Comparison of ENCODE assay signal across 23 mouse cellular contexts in genomic region chr3:131594361-131594760, GRCm38 (mm10). TPM values are rescaled to one million over a fixed set of nuclear protein-coding genes. Genes with fewer than 3 reads are reported as not detected.
DNase-seq lines count a peak whose midpoint lies in the region; ATAC-seq lines count a peak whose summit lies in the region.
"Had no signal": no experiment of that assay in that cellular context is flagged by ENCODE, and none has a peak within 500 bp of the region (broad histone marks: within the 10 kb centered on the region; RNA-seq: fewer than 3 reads in every experiment).

No protein-coding gene starts in this region.

- 72% methylated on average over 11 of the region's 11 CpGs for WGBS in limb, embryonic 13.5 days
- 95% methylated on average over 11 of the region's 11 CpGs for WGBS in limb, embryonic 10.5 days

- peaks cover 44% of the 10 kb centered on the region for H3K36me3 ChIP-seq in limb, embryonic 13.5 days
- H3K36me3 ChIP-seq in limb, embryonic 10.5 days, result peaks cover 51% of the 10 kb centered on the region

- no peak for DNase-seq in limb, embryonic 10.5 days (ENCODE audit: low spot score)
- DNase-seq in testis, postnatal 10 days (ENCODE audit: low spot score), result peak; percentile 32
- no peak for DNase-seq in testis, postnatal 14 days (ENCODE audit: low spot score)
- DNase-seq in layer of hippocampus, adult 9-11 months, result peak; percentile 76
- DNase-seq in adrenal gland, adult 8-10 months, result no peak
- no peak for DNase-seq in retina, embryonic 14.5 days (ENCODE audit: low spot score)
- DNase-seq: adrenal gland, postnatal 10 days; embryo, embryonic 11 days; gastrocnemius, postnatal 36 days; heart, adult 2 months; heart, postnatal 14 days; kidney, adult 18-20 months; kidney, postnatal 4 days; lung, adult 2 months had no signal

- H3K4me1 ChIP-seq in limb, embryonic 13.5 days, result peaks cover 18% of the 10 kb centered on the region
- H3K4me1 ChIP-seq in limb, embryonic 10.5 days, result peaks cover 4% of the 10 kb centered on the region; the same call in 1 of the 2 replicates
- H3K4me1 ChIP-seq: heart, embryonic 13.5 days; hindbrain, embryonic 12.5 days; midbrain, embryonic 13.5 days had no signal

- H3K9me3 ChIP-seq in limb, embryonic 13.5 days, result no peaks in the 10 kb centered on the region
- no peaks in the 10 kb centered on the region for H3K9me3 ChIP-seq in limb, embryonic 10.5 days (replicated peaks)
- H3K9me3 ChIP-seq: heart, embryonic 13.5 days; hindbrain, embryonic 12.5 days; midbrain, embryonic 13.5 days had no signal

- H3K4me3 ChIP-seq in limb, embryonic 13.5 days, result no peak overlapping the region
- H3K4me3 ChIP-seq in limb, embryonic 10.5 days, result no peak overlapping the region
- H3K4me3 ChIP-seq: heart, adult 2 months; heart, embryonic 13.5 days; hindbrain, embryonic 12.5 days; midbrain, embryonic 13.5 days had no signal

- no peaks in the 10 kb centered on the region for H3K27me3 ChIP-seq in limb, embryonic 13.5 days
- no peaks in the 10 kb centered on the region for H3K27me3 ChIP-seq in limb, embryonic 10.5 days (ENCODE audit: low read depth, poor library complexity, severe bottlenecking)
- H3K27me3 ChIP-seq: CH12.LX; heart, embryonic 13.5 days; hindbrain, embryonic 12.5 days; midbrain, embryonic 13.5 days; Patski had no signal

- no peak overlapping the region for H3K4me2 ChIP-seq in limb, embryonic 13.5 days (replicated peaks)
- H3K4me2 ChIP-seq: heart, embryonic 13.5 days; hindbrain, embryonic 12.5 days; liver, embryonic 11.5 days; midbrain, embryonic 13.5 days had no signal

- H3K27ac ChIP-seq in limb, embryonic 13.5 days, result 0 out of 2 replicates have a peak overlapping the region, but pooled peaks have one; percentile 16
- H3K27ac ChIP-seq in limb, embryonic 10.5 days, result no peak overlapping the region
- H3K27ac ChIP-seq: heart, adult 2 months; heart, embryonic 13.5 days; hindbrain, embryonic 12.5 days; midbrain, embryonic 13.5 days; stomach, postnatal 0 days had no signal

- no peak for ATAC-seq in limb, embryonic 13.5 days (ENCODE audit: low FRiP score, low read depth)
- ATAC-seq: forebrain, embryonic 14.5 days; midbrain, embryonic 13.5 days; Patski had no signal

- H3K9ac ChIP-seq in limb, embryonic 13.5 days, result no peak overlapping the region
- H3K9ac ChIP-seq: heart, embryonic 13.5 days; hindbrain, embryonic 12.5 days; midbrain, embryonic 13.5 days had no signal

RNA-seq across cellular contexts. Expression of gene Papss1, which starts 29.8 kb away (rescaled TPM):
- polyA plus RNA-seq in limb, embryonic 13.5 days (2015; fragmentation: Nextera tagmentation; extraction: Ambion mirVana), result 148 and 152 TPM in 2 replicates
- polyA plus RNA-seq in limb, embryonic 10.5 days (2016; fragmentation: Nextera tagmentation; extraction: Ambion mirVana), result 55.4 and 82.7 TPM in 2 replicates
- total RNA-seq in adrenal gland, adult 8-10 months (2022), result 10 to 100 TPM; 62.3 to 70.9 (median 65.6) TPM

Comparison
In these comparisons a context has a peak if more than half of its experiments do, and no peak if none do; other contexts are left out.
1. DNase-seq: peak in testis, postnatal 10 days (single experiment) and layer of hippocampus, adult 9-11 months (single experiment); none in limb, embryonic 10.5 days (single experiment), testis, postnatal 14 days (single experiment), adrenal gland, adult 8-10 months (single experiment) and retina, embryonic 14.5 days (single experiment).